Mouse (Mus musculus): ENCODE measurements at regions not wholly inside any gene's neighbourhood (a gene's known extent, or its start where the extent isn't known, plus 50 kb on each side); places are given as distances from the start of the nearest gene placed in this dataset.

- Histone ChIP-seq H3K36me3 (ENCODE audit: control insufficient read depth, insufficient read depth, low read length) (no peaks in the 10 kb centered on the region), H3K27ac (ENCODE audit: insufficient read depth, low read length) (no peak overlapping the region), H3K4me1 (ENCODE audit: control insufficient read depth, insufficient read depth, insufficient read length) (no peaks in the 10 kb centered on the region), H3K27me3 (ENCODE audit: control insufficient read depth, insufficient read depth, low read length) (no peaks in the 10 kb centered on the region), H3K4me3 (ENCODE audit: extremely low read depth, insufficient read depth, insufficient read length) (no peak overlapping the region)
- WGBS = 55% methylated on average over 12 of the region's 12 CpGs
- no peak for DNase-seq (ENCODE audit: low read depth in 1 of 2, low spot score in 2 of 2)
- TF ChIP-seq CTCF (IDR thresholded peaks at IDR 0.05; ENCODE audit: extremely low read depth, insufficient read depth, insufficient read length, insufficient replicate concordance) (no peak), POLR2A (IDR thresholded peaks at IDR 0.05; ENCODE audit: low read depth, low read length) (no peak)
Observed at GRCm38 (mm10) chr4:124435040-124435434, 175.6 kb downstream of the 3100002H09Rik start.

DNA sequence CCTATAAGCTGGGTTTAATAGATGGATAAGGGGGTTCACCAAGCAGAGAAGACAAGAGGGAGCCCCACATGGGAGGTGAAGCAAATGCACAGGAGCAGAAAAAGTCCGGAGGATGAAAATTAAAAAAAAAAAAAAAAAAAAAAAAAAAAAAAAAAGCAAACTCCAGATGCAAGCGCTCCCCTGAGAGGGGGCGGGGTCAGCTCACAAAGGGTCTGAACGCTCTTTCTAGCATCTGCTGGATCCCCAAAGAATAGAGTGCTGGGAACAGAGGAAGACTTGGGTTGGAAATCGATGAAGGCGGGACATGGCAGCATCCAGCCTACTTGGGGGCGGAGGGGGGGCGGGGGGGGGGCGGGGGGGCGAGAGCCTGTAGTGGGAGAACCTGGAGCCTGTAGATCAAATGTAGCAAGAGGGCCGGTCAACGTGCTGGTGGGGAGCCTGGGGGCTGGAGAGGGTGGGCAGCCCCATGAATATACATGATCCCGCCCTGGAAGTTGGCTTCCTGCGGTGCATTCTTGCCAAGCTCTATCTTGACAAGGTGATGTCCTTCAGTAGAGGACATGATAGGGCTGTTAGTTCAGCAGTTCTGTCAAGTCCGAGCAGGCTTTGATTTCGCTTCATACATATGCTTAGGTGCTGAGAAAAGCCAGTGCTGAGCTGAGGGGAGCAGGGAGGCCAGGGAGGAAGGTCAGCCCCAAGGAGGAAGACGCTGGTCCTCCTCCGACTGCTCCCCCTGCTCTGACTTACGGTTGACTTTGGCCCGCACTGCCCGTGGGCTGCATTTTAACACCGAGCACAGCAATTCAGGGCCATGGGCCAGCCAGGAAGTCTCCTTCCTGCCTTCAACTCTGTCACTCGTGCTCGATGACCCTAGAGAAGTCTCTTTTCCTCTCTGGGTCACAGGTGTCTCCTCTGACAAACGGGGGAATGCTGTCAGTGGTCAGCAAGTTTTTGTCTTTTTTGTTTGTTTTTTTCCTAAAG is 176.3 kb downstream of the 3100002H09Rik start:
- Histone ChIP-seq H3K27me3 (ENCODE audit: control insufficient read depth, insufficient read depth, low read length) (no peaks in the 10 kb centered on the region), H3K4me3 (ENCODE audit: extremely low read depth, insufficient read depth, insufficient read length) (no peak overlapping the region), H3K4me1 (ENCODE audit: control insufficient read depth, insufficient read depth, insufficient read length) (no peaks in the 10 kb centered on the region), H3K36me3 (ENCODE audit: control insufficient read depth, insufficient read depth, low read length) (no peaks in the 10 kb centered on the region), H3K27ac (ENCODE audit: insufficient read depth, low read length) (no peak overlapping the region)
- no peak for TF ChIP-seq POLR2A (IDR thresholded peaks at IDR 0.05; ENCODE audit: low read depth, low read length)
- no peak for TF ChIP-seq CTCF (IDR thresholded peaks at IDR 0.05; ENCODE audit: extremely low read depth, insufficient read depth, insufficient read length, insufficient replicate concordance)
- no peak for DNase-seq (ENCODE audit: low read depth in 1 of 2, low spot score in 2 of 2)
- WGBS = 9% methylated on average over 24 of the region's 25 CpGs

DNA sequence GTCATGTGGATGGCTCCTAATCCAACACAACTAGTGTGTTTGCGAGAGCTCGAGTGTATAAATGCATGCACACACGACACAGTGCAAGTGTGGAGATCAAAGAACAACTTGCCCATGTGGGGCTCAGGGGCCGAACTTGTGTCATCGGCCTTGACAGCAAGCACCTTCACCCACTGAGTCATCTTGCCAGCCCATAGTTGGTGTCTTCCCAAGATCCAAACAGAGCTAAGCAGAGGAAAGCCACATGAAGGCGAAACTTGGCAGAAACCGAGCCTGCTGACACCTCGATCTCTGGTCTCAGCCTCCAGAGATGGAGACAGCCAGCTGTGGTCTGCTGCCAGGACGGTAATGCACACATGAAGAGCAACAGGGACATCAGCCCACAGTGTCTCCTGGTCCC is 177.1 kb downstream of the 3100002H09Rik start:
- Histone ChIP-seq H3K4me1 (ENCODE audit: control insufficient read depth, insufficient read depth, insufficient read length) (no peaks in the 10 kb centered on the region), H3K4me3 (ENCODE audit: extremely low read depth, insufficient read depth, insufficient read length) (no peak overlapping the region), H3K27me3 (ENCODE audit: control insufficient read depth, insufficient read depth, low read length) (no peaks in the 10 kb centered on the region), H3K27ac (ENCODE audit: insufficient read depth, low read length) (no peak overlapping the region), H3K36me3 (ENCODE audit: control insufficient read depth, insufficient read depth, low read length) (no peaks in the 10 kb centered on the region)
- DNase-seq (ENCODE audit: low read depth in 1 of 2, low spot score in 2 of 2) = no peak
- 72% methylated on average over 9 of the region's 9 CpGs for WGBS
- TF ChIP-seq POLR2A (IDR thresholded peaks at IDR 0.05; ENCODE audit: low read depth, low read length) (no peak), CTCF (IDR thresholded peaks at IDR 0.05; ENCODE audit: extremely low read depth, insufficient read depth, insufficient read length, insufficient replicate concordance) (no peak)

- H3K27ac ChIP-seq (ENCODE audit: insufficient read depth, low read length) = no peak overlapping the region
- DNase-seq (ENCODE audit: low read depth in 1 of 2, low spot score in 2 of 2) = no peak
- H3K4me1 ChIP-seq (ENCODE audit: control insufficient read depth, insufficient read depth, insufficient read length) = no peaks in the 10 kb centered on the region
- H3K4me3 ChIP-seq (ENCODE audit: extremely low read depth, insufficient read depth, insufficient read length) = no peak overlapping the region
- TF ChIP-seq CTCF (IDR thresholded peaks at IDR 0.05; ENCODE audit: extremely low read depth, insufficient read depth, insufficient read length, insufficient replicate concordance) = no peak
- no peak for TF ChIP-seq POLR2A (IDR thresholded peaks at IDR 0.05; ENCODE audit: low read depth, low read length)
- no peaks in the 10 kb centered on the region for H3K36me3 ChIP-seq (ENCODE audit: control insufficient read depth, insufficient read depth, low read length)
- WGBS = 54% methylated on average over 16 of the region's 16 CpGs
- H3K27me3 ChIP-seq (ENCODE audit: control insufficient read depth, insufficient read depth, low read length) = no peaks in the 10 kb centered on the region
Observed at GRCm38 (mm10) chr4:124431193-124431592, 179.4 kb downstream of the 3100002H09Rik start.

DNA sequence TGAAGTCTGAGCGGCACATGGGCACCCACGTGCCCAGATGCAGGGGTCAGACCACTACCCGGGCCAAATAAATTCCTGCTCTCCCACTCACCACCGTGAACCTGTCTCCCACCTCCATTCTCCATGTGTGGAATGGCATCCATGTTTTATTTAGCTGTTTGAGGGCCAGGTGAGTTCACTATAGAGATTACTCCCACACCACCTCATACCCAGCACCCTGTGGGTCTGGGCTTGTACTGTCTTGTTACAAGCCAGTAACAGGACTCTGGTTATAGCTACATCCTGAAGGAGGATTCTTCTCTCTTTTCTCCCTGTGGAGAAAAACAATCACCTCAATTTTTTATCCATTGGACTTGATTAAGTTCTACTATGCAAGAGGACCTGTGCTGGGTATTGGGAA is 181.8 kb downstream of the 3100002H09Rik start:
- TF ChIP-seq POLR2A (IDR thresholded peaks at IDR 0.05; ENCODE audit: low read depth, low read length) (no peak), CTCF (IDR thresholded peaks at IDR 0.05; ENCODE audit: extremely low read depth, insufficient read depth, insufficient read length, insufficient replicate concordance) (no peak)
- Histone ChIP-seq H3K36me3 (ENCODE audit: control insufficient read depth, insufficient read depth, low read length) (no peaks in the 10 kb centered on the region), H3K27ac (ENCODE audit: insufficient read depth, low read length) (no peak overlapping the region), H3K27me3 (ENCODE audit: control insufficient read depth, insufficient read depth, low read length) (no peaks in the 10 kb centered on the region), H3K4me1 (ENCODE audit: control insufficient read depth, insufficient read depth, insufficient read length) (no peaks in the 10 kb centered on the region), H3K4me3 (ENCODE audit: extremely low read depth, insufficient read depth, insufficient read length) (no peak overlapping the region)
- 85% methylated on average over 4 of the region's 4 CpGs for WGBS
- no peak for DNase-seq (ENCODE audit: low read depth in 1 of 2, low spot score in 2 of 2)

DNA sequence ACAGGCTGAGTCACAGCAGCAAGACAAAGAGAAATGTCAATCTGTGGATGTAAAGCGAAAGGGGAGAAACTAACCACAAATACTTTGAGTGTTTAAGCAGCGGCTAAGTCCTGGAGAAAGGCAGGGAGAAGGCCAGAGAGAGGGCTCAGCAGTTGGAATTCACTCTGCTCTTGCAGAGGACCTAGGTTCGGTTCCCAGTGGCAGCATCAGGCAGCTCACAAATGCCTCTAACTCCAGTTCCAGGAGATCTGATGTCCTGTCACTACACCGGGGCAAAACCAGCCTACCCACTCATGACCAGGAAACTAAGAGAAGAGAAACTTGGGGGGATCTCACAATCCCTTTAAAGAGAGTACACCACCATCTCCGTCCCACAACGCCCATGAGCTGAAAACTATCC is 188.2 kb downstream of the 3100002H09Rik start:
- no peaks in the 10 kb centered on the region for H3K4me1 ChIP-seq (ENCODE audit: control insufficient read depth, insufficient read depth, insufficient read length)
- H3K27ac ChIP-seq (ENCODE audit: insufficient read depth, low read length) = no peak overlapping the region
- no peak for TF ChIP-seq CTCF (IDR thresholded peaks at IDR 0.05; ENCODE audit: extremely low read depth, insufficient read depth, insufficient read length, insufficient replicate concordance)
- TF ChIP-seq POLR2A (IDR thresholded peaks at IDR 0.05; ENCODE audit: low read depth, low read length) = no peak
- no peaks in the 10 kb centered on the region for H3K36me3 ChIP-seq (ENCODE audit: control insufficient read depth, insufficient read depth, low read length)
- H3K4me3 ChIP-seq (ENCODE audit: extremely low read depth, insufficient read depth, insufficient read length) = no peak overlapping the region
- no peak for DNase-seq (ENCODE audit: low read depth in 1 of 2, low spot score in 2 of 2)
- 80% methylated on average over 6 of the region's 6 CpGs for WGBS
- H3K27me3 ChIP-seq (ENCODE audit: control insufficient read depth, insufficient read depth, low read length) = no peaks in the 10 kb centered on the region

DNA sequence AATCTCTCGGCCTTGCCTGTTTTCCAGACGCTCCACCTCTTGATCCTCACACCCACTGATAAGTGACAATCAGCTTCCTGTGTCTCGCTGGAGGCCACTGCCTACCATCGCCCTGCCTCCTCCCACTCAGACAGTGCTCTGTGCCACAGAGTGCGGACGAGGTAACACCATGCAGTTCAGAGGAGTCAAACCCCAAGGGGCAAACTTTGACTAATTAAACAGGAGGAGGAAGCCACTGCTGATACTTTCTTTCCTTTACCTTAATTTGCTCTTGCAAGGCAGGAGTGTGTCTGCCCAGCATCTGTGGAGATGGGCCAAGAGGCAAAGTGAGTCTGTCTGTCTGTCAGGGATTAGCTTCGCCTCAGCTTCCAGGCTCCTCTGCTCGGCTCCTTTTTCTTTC is 192.2 kb downstream of the 3100002H09Rik start:
- no peak for TF ChIP-seq CTCF (IDR thresholded peaks at IDR 0.05; ENCODE audit: extremely low read depth, insufficient read depth, insufficient read length, insufficient replicate concordance)
- no peak for TF ChIP-seq POLR2A (IDR thresholded peaks at IDR 0.05; ENCODE audit: low read depth, low read length)
- Histone ChIP-seq H3K4me3 (ENCODE audit: extremely low read depth, insufficient read depth, insufficient read length) (no peak overlapping the region), H3K27ac (ENCODE audit: insufficient read depth, low read length) (no peak overlapping the region), H3K27me3 (ENCODE audit: control insufficient read depth, insufficient read depth, low read length) (no peaks in the 10 kb centered on the region), H3K4me1 (ENCODE audit: control insufficient read depth, insufficient read depth, insufficient read length) (no peaks in the 10 kb centered on the region), H3K36me3 (ENCODE audit: control insufficient read depth, insufficient read depth, low read length) (no peaks in the 10 kb centered on the region)
- no peak for DNase-seq (ENCODE audit: low read depth in 1 of 2, low spot score in 2 of 2)
- 48% methylated on average over 8 of the region's 8 CpGs for WGBS

All from spleen, adult 2 months (tissue).